Mouse (Mus musculus) lung, embryonic 14.5 days (tissue): Measurements from ENCODE around the gene Tceanc2. TPM values are rescaled to one million over a fixed set of nuclear protein-coding genes. Genes with fewer than 3 reads are reported as not detected.
A peak's percentile ranks its signal among the peaks of the same experiment; 100 is the strongest.

Source experiments
- ATAC-seq: fragments of 200-750 bp; cut with Nextera tagmentation; 2 replicates; pipeline ENCODE4 v1.8.0; 2017; ENCODE audit warnings: mild to moderate bottlenecking, moderate TSS enrichment, moderate library complexity; ENCODE audit not compliant: insufficient read depth
- DNase-seq: peaks from one replicate; pipeline ENCODE4 v3.0.0-alpha.2; 2015
- H3K27ac ChIP-seq: fragments of 300-500 bp; sonication (generic); 2 replicates; pipeline ENCODE4 v1.5.1; 2014; ENCODE audit warnings: low read depth, mild to moderate bottlenecking, moderate library complexity
- H3K27me3 ChIP-seq: fragments of 300-500 bp; sonication (generic); 2 replicates; pipeline ENCODE4 v1.6.1; 2014; ENCODE audit warnings: low read length, control low read depth; ENCODE audit not compliant: insufficient read depth
- H3K36me3 ChIP-seq: fragments of 300-500 bp; sonication (generic); 2 replicates; pipeline ENCODE4 v1.6.1; 2014; ENCODE audit warnings: control low read depth; ENCODE audit not compliant: insufficient read depth
- H3K4me1 ChIP-seq: fragments of 300-500 bp; sonication (generic); 2 replicates; pipeline ENCODE4 v1.6.1; 2014; ENCODE audit warnings: antibody characterized with exemption, control low read depth; ENCODE audit not compliant: insufficient read depth
- H3K4me2 ChIP-seq: fragments of 300-500 bp; sonication (generic); 2 replicates; pipeline ENCODE4 v1.6.1; 2014; ENCODE audit warnings: mild to moderate bottlenecking
- H3K4me3 ChIP-seq: fragments of 300-500 bp; sonication (generic); 2 replicates; pipeline ENCODE4 v1.5.1; 2014; ENCODE audit warnings: low read depth, low read length
- H3K9ac ChIP-seq: fragments of 300-500 bp; sonication (generic); 2 replicates; pipeline ENCODE4 v1.6.1; 2014
- H3K9me3 ChIP-seq: fragments of 300-500 bp; sonication (generic); 2 replicates; pipeline ENCODE4 v1.6.1; 2016; ENCODE audit warnings: low read depth, low read length, control low read depth
- CTCF ChIP-seq: IDR thresholded peaks from 2 replicates; pipeline ENCODE4 v1.5.1; 2016; ENCODE audit warnings: antibody characterized with exemption, low read depth
- WGBS: fragments of 180-500 bp; shearing (Covaris S2); extraction: QIAGEN DNeasy Blood & Tissue Kit; methylation state at CpG from one replicate; pipeline ENCODE4 v1.1.7; 2014; 5-methylcytosine and 5-hydroxymethylcytosine counted together
- polyA plus RNA-seq: library from polyadenylated mRNA; unstranded; fragments of >200 nt; fragmentation: Nextera tagmentation; extraction: Ambion mirVana; gene quantifications from 2 replicates; pipeline ENCODE4 v1.2.1, GENCODE M21; 2014

Tceanc2 gene
- polyA plus RNA-seq, 1 experiment from 2014 or later = 28.3 TPM

DNA sequence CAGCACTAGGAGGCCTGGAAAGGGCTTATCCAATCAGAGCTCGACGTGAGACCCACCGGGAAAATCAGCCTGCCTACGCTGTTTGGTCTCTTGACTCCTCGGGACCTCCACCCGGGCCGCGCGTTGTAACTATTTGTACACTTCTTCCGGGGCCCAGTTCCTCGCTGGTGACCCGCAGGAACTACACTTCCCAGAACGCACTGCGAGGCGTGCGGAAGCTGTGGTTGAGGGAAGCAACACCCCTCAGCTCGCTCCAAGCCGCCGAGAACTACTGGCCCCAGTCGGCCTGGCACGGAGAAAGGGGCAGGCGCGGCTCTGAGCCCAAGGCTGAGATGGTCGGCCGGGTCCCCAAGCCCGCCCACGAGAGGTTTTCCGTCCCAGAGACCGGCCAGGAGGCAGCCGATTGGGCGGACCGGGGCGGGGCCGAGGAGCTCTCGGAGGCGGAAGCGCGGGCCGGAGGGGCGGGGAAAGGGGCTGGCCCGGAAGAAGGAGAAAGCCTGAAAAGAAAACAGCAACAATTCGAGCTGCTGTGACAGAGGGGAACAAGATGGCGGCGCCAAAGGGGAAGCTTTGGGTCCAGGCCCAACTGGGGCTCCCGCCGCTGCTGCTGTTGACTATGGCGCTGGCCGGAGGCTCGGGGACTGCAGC is 610 bp downstream of the Tceanc2 start, which contains the start of gene Tmem59:
TSS of gene Tmem59 (plus strand) at position 218 of the 648 bp plus-strand sequence.
- peaks cover 6% of the 10 kb centered on the region; the same call in 1 of the 2 replicates for H3K4me1 ChIP-seq
- H3K4me3 ChIP-seq = peak within 1 kb of the TSS; percentile 97
- WGBS = under 1% methylated on average over 49 of the region's 49 CpGs
- peak within 1 kb of the TSS; percentile 93 for H3K27ac ChIP-seq
- DNase-seq (peak; percentile 96), ATAC-seq (peak; percentile 97)
- H3K4me2 ChIP-seq = peak within 1 kb of the TSS; percentile 74
- H3K9me3 ChIP-seq = no peaks in the 10 kb centered on the region
- peaks cover 18% of the 10 kb centered on the region for H3K36me3 ChIP-seq
- H3K27me3 ChIP-seq = no peaks in the 10 kb centered on the region
- peak; percentile 6; the same call in 1 of the 2 replicates for TF ChIP-seq CTCF
- peak within 1 kb of the TSS; percentile 87 for H3K9ac ChIP-seq

- WGBS = 25% methylated on average over 11 of the region's 11 CpGs
- H3K4me1 ChIP-seq = peaks cover 6% of the 10 kb centered on the region; the same call in 1 of the 2 replicates
Measured at GRCm38 (mm10) chr4:107177506-107177905, 1.4 kb downstream of the Tceanc2 start.

GRCm38 (mm10) chr4:107167798-107168197 is 11.1 kb downstream of the Tceanc2 start:
- TF ChIP-seq CTCF = no peak
- Histone ChIP-seq H3K9me3 (no peaks in the 10 kb centered on the region), H3K4me3 (no peak overlapping the region), H3K4me1 (no peaks in the 10 kb centered on the region), H3K27me3 (no peaks in the 10 kb centered on the region), H3K27ac (no peak overlapping the region), H3K9ac (no peak overlapping the region), H3K4me2 (no peak overlapping the region), H3K36me3 (peaks cover 25% of the 10 kb centered on the region)
- ATAC-seq (no peak), DNase-seq (no peak)
- WGBS = 83% methylated on average over 5 of the region's 5 CpGs

More at GRCm38 (mm10) chr4:107177506-107177905, 1.4 kb downstream of the Tceanc2 start:
- Histone ChIP-seq H3K27ac (peak overlapping the region; percentile 93), H3K9me3 (no peaks in the 10 kb centered on the region), H3K4me3 (peak overlapping the region; percentile 97), H3K36me3 (peaks cover 24% of the 10 kb centered on the region), H3K4me2 (peak overlapping the region; percentile 68), H3K9ac (peak overlapping the region; percentile 87), H3K27me3 (no peaks in the 10 kb centered on the region)
- ATAC-seq (no peak), DNase-seq (no peak)
- no peak for TF ChIP-seq CTCF

DNA sequence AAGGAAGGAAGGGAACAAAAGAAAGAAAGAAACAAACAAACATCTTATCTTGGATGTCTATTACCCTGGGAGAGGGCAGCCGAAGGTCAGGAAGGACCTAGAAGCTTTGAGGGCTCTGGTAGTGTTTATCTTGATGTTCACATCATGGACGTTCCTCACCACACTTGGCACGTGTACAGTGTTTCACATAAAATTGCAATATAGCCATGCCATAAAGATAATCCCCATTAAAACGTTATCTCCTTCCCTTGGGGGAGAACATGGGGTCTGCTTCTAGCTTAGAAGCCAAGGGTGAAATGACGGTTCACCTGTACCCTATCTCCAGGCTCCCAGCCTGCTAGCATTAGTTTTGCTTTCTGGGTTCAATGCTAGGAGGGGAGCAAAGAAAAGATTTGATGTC is 12.2 kb downstream of the Tceanc2 start:
- 72% methylated on average over 5 of the region's 5 CpGs for WGBS
- H3K4me1 ChIP-seq = no peaks in the 10 kb centered on the region
- H3K9ac ChIP-seq = no peak overlapping the region
- TF ChIP-seq CTCF = no peak
- DNase-seq = no peak
- H3K4me3 ChIP-seq = no peak overlapping the region
- no peaks in the 10 kb centered on the region for H3K27me3 ChIP-seq
- H3K4me2 ChIP-seq = no peak overlapping the region
- no peak overlapping the region for H3K27ac ChIP-seq
- H3K36me3 ChIP-seq = peaks cover 17% of the 10 kb centered on the region; the same call in 1 of the 2 replicates
- ATAC-seq = no peak
- no peaks in the 10 kb centered on the region for H3K9me3 ChIP-seq

GRCm38 (mm10) chr4:107163756-107164587 is 14.9 kb downstream of the Tceanc2 start:
- H3K27me3 ChIP-seq = no peaks in the 10 kb centered on the region
- H3K27ac ChIP-seq = no peak overlapping the region
- H3K9me3 ChIP-seq = no peaks in the 10 kb centered on the region
- H3K36me3 ChIP-seq = peaks cover 17% of the 10 kb centered on the region; the same call in 1 of the 2 replicates
- H3K9ac ChIP-seq = no peak overlapping the region
- peak; percentile 98 for TF ChIP-seq CTCF
- peak; percentile 93 for DNase-seq
- H3K4me2 ChIP-seq = no peak overlapping the region
- H3K4me3 ChIP-seq = no peak overlapping the region
- H3K4me1 ChIP-seq = no peaks in the 10 kb centered on the region
- 31% methylated on average over 9 of the region's 9 CpGs for WGBS
- peak; percentile 73; the same call in 1 of the 2 replicates for ATAC-seq

DNA sequence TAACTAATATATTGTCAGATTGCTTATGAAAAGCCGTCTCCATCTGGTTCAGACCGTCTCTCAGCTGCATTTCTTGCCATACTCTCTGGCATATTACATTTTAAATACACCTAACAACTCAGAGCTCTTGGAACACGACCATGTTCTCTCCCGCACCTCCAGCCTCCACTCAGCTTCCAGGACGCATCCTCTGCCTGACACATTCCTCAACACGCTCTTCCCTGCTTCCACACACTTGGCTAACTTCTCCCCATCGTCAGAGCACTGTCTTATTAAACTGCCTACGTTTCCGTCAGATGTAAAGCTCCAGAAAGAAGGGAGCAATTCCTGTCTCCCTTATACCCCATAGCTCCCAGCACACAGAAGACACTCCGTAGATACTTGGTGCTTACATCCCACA is 15.6 kb downstream of the Tceanc2 start:
- DNase-seq (no peak), ATAC-seq (0 out of 2 replicates have a peak, but pooled peaks have one; percentile 21)
- TF ChIP-seq CTCF = no peak
- 65% methylated on average over 10 of the region's 10 CpGs for WGBS
- Histone ChIP-seq H3K4me1 (no peaks in the 10 kb centered on the region), H3K27ac (no peak overlapping the region), H3K27me3 (no peaks in the 10 kb centered on the region), H3K9ac (no peak overlapping the region), H3K9me3 (no peaks in the 10 kb centered on the region), H3K36me3 (peaks cover 16% of the 10 kb centered on the region; the same call in 1 of the 2 replicates), H3K4me3 (no peak overlapping the region), H3K4me2 (no peak overlapping the region)

- H3K27me3 ChIP-seq = no peaks in the 10 kb centered on the region
- 86% methylated on average over 8 of the region's 8 CpGs for WGBS
- H3K9ac ChIP-seq = no peak overlapping the region
- no peak overlapping the region for H3K27ac ChIP-seq
- TF ChIP-seq CTCF = no peak
- DNase-seq = no peak
- no peak overlapping the region for H3K4me2 ChIP-seq
- peaks cover 23% of the 10 kb centered on the region for H3K36me3 ChIP-seq
- no peaks in the 10 kb centered on the region for H3K9me3 ChIP-seq
- H3K4me3 ChIP-seq = no peak overlapping the region
- H3K4me1 ChIP-seq = no peaks in the 10 kb centered on the region
- ATAC-seq = no peak
Measured at GRCm38 (mm10) chr4:107160181-107160580, 18.7 kb downstream of the Tceanc2 start.
